Mouse (Mus musculus) T-helper 1 cell (primary cell): Measurements from ENCODE around the gene Eif5a2.

Source experiments
- in situ Hi-C: fragments of 300-600 bp; cut with MboI, MseI; formaldehyde crosslinking; loops from one replicate; pipeline ENCODE4 v1.15.1; 2025; ENCODE audit warnings: high pct_unique_total_duplicates

Gene Eif5a2

DNA sequence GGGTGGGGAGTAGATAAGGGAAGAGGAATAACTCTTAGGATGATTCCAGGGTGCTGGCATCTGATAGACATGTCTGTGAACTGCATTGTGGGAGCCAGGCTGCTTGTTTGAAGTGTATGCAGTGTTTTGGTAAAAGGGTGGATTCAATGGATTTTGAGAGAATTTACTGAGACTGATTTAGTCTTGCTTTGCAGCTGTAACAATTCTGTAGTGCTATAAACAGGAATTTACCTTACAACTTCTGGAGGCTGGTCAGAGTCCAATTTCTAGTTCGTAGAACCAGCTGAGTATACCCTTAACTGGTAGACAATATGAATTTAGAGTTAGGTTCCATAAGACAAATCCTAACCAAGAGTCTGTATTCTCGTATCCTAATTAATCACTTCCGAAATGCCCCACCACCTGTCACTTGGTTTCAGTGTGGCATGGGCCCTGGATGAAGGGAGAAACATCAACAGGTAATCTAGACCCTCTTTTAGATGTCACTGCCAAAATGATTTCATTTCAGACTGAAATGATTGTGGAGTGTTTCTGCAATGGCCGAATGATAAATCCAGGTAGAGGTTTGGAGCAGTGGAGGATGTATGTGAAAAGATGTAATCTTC is 27.1 kb downstream of the Eif5a2 start:
- in situ Hi-C loops = loop anchor here (10.0 kb wide), 1 partner anchor 1797 kb away; the partner anchor contains the start of gene Mynn

DNA sequence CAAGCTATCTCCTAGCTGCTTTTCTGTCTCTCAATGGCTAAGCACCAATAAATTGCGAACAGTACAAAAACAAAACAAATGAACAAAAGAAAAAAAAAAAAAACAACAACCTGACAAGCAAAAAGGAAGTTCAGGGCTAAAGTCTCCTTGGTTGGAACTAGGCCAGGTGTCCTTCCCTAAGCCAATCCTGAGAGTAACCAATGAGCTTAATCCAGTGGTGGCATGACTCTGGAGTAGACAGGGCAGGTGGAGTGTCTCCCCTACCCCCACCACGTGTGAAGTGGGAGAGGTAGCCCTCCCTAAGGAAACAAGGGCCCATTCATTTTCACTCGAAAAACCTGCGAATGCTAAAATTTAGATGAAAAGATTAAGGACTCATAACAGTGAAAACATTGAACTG is 30.4 kb downstream of the Eif5a2 start:
- in situ Hi-C loops = loop anchor here (5.0 kb wide), 1 partner anchor 156 kb away; no protein-coding TSS in a partner anchor

DNA sequence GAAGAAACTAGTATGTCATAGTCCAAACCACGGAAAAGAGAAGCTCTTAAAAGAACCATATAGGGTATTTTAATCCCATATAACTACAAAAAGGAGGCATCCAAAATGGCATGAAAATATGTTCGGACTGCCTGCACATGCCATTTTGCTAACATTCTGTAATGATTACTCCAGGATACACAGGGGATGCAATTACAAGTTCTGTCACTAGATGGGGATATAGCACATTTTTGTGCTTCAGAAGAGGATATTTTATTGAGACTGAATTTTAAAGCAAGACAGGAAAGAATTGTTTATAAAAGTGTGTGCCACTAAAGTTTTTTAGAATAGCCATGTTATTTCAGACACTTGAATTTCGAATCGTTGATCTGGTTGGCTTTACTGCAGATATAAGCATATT is 33.3 kb downstream of the Eif5a2 start:
- in situ Hi-C loops = loop anchor here (5.0 kb wide), 1 partner anchor 153 kb away; no protein-coding TSS in a partner anchor

DNA sequence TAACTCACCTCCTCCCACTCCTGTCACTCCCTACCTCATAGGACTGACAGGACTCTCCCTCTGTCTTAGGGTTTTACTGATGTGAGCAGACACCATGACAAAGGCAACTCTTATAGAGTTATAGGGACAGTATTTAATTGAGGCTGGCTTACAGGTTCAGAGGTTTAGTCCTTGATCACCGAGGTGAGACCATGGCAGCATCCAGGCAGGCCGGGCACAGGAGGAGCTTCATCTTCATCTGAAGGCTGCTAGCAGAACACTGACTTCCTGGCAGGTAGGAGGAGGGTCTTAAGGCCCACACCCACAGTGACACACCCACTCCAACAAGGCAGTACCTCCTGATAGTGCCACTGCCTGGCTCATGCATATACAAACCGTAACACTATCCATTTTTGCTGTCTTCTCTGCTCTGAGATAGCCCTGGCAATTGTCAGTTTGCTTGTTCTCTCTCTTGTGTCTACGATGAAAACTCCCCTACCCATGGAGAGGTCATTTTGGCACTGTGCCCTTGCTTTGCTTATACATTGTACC is 35.0 kb downstream of the Eif5a2 start:
- in situ Hi-C loops = no loop called here

DNA sequence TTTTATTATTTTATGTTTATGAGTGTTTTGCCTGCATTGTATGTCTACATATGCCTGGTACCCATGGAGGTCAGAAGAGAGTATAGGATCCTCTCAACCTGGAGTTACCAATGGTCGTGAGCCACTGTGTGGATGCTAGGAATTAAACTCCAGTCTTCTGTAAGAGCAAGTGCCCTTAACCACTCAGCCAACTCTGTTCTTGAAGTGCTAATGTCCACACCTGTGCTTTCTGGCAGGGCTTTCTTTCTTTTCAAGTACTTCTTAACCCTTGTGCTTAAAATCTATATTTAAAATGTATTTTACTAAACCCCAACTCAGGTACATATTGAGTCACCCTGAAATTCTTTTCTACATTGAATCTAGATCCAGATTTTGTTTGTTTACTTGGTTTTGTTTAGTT is 45.2 kb downstream of the Eif5a2 start:
- in situ Hi-C loops = no loop called here

DNA sequence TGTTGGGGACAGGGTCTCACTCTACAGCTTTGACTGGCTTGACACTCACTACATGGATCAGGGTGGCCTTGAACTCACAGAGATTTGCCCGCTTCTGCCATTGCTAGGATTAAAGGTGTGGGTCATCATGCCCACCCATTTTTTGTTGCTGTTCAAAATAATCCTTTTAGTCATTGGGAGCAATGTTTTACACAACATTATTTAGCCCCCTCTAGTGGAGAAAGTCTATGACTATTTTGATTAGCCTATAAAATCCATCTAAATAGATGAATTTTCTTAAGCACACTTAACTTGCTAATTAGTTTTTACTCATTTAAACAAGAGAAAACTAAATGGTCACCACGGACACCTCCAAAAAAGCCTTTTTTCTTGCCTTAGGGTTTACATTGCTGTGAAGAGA is 46.5 kb downstream of the Eif5a2 start:
- in situ Hi-C loops = no loop called here

DNA sequence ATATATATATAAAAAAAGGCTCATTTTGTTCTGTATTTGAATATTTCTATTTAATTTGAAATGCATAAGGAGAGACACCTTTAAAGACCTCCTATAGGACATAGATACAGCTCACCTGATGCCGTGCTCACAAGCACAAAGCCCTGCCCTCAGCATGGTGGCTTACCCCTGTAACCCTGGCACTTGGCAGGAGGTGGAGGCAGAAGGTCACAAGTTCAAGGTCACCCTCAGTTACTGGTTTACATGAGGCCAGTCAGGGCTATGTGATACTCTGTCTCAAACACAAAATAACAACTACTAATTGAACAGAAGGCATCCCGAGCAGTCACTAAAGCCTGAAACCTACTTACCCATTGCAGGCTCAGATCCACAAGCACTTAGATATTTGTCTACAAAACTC is 48.4 kb downstream of the Eif5a2 start:
- in situ Hi-C loops = no loop called here

DNA sequence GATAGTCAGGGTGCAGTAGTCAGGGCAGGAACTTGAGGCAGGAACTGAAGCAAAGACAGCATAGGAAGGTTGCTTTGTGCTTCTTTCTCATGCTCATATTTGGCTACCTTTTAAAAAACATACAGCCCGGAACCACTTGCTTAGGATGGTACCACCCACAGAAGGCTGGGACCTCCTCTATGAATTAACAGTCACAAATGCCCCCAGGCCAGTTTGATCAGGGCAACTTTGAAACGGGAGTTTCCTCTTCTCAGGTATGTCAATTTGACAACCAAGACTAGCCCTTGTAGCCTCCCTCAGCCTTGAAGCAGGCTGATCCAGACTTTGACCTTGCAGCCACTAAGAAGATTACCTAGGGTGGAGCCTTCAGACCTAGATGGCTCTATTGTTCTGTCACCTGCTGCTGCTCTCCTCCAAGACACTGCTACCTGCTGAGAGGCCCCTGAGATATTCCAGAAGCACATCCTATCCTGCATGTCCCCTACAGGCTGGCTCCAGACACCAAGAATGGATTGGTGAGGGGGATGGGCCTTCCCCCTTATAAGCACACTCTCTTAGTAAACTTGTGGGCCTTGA is 55.8 kb downstream of the Eif5a2 start:
- in situ Hi-C loops = no loop called here

DNA sequence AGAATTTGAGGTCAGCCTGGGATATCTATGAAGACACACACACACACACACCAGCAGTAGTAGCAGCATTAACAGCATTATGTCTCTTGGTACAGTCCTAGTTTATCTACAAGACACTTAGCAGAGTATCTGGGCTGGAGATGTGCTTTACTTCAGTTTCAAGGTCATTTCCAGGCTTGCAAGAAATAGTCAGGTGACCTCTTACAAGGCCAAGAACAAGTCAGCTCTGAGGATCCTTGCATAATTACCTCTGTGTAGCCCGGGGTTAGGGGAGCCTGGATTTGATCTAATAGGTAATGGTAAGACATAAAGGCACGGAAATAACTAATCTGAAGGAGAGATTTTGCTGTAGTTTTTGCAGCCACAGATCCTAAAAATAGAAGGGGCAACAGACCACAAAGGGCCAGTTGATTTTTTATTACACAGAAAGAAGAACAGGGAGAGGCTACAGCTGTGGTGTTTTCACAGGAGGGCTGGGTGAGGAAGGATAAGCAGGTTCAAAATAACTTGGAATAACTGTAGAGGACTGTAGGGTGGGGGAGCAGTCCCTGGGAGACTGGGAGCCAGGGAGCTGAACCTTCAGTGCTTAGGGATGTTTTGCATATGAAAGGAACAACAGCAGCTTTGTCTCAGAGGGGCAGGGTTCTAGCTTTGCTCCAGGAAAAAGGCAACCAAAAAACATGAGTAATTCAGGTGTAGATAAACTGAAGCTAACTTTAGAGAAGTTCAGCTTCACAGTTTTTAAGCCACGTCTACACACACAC is 61.0 kb downstream of the Eif5a2 start:
- in situ Hi-C loops = no loop called here

DNA sequence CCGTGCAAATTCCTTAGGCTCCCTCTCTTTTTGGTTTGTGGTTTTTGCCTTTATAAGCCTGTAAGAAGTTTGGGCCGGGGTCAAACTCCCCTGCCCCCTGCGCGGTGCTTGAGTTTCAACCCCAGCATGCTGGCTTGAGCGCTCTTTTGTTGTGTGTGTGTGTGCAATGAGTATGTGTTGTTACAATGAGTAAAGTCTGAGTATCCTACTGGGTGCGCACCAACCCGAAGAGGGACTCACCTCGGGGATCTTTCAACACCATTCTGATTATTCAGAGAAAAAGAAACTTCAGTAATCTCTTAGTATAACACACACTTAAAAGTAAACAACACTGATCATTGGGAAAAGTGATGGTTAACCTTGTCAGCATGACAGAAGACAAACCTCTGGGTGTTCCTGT is 62.2 kb downstream of the Eif5a2 start:
- in situ Hi-C loops = no loop called here

DNA sequence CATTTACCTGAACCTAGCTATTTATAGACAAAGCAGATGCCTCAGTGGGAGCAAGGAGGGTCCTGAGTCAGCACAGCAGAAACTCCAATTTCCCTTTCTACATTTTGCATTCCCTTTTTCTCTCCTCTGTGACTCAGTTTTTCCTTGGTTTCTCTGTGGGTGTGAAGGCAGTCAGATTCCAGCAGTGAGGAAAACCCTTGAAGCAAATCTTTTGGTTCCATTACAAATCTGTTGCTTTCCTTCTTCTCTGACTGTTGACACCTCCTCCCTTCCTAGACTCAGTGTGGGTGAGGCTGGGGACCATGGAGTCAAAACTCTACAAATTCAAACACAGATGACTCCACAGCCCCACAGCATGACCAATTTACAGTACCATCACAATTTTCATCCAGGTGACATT is 66.0 kb downstream of the Eif5a2 start:
- in situ Hi-C loops = no loop called here
